Mouse (Mus musculus) lung, postnatal 0 days (tissue): ENCODE data around the gene 2310034G01Rik. TPM values are rescaled to one million over a fixed set of nuclear protein-coding genes. Genes with fewer than 3 reads are reported as not detected.

Source experiments
- ATAC-seq: fragments of 200-750 bp; cut with Nextera tagmentation; 2 replicates; pipeline ENCODE4 v1.8.0; 2017; ENCODE audit warnings: moderate library complexity
- DNase-seq: peaks from one replicate; pipeline ENCODE4 v3.0.0-alpha.2; 2016; ENCODE audit warnings: low spot score
- H3K27ac ChIP-seq: fragments of 300-500 bp; sonication (generic); 2 replicates; pipeline ENCODE4 v1.5.1; 2014; ENCODE audit warnings: antibody characterized with exemption, mild to moderate bottlenecking, low read length, mixed read lengths
- H3K27me3 ChIP-seq: fragments of 300-500 bp; sonication (generic); replicated peaks from 2 replicates; pipeline ENCODE4 v1.6.1; 2014; ENCODE audit warnings: low read length, mixed read lengths; ENCODE audit not compliant: insufficient read depth
- H3K36me3 ChIP-seq: fragments of 300-500 bp; sonication (generic); 2 replicates; pipeline ENCODE4 v1.6.1; 2014; ENCODE audit warnings: low read length, mixed read lengths; ENCODE audit not compliant: insufficient read depth
- H3K4me1 ChIP-seq: fragments of 300-500 bp; sonication (generic); 2 replicates; pipeline ENCODE4 v1.6.1; 2014; ENCODE audit warnings: antibody characterized with exemption, low read depth, low read length, mixed read lengths; ENCODE audit not compliant: insufficient read depth
- H3K4me2 ChIP-seq: fragments of 300-500 bp; sonication (generic); replicated peaks from 2 replicates; pipeline ENCODE4 v1.6.1; 2014; ENCODE audit warnings: low read depth, mild to moderate bottlenecking, low read length, moderate library complexity, mixed read lengths
- H3K4me3 ChIP-seq: fragments of 300-500 bp; sonication (generic); 2 replicates; pipeline ENCODE4 v1.5.1; 2014; ENCODE audit warnings: low read depth, low read length
- H3K9ac ChIP-seq: fragments of 300-500 bp; sonication (generic); replicated peaks from 2 replicates; pipeline ENCODE4 v1.6.1; 2014; ENCODE audit warnings: low read depth, mild to moderate bottlenecking
- H3K9me3 ChIP-seq: fragments of 300-500 bp; sonication (generic); 2 replicates; pipeline ENCODE4 v1.6.1; 2016; ENCODE audit warnings: low read length, mixed read lengths
- CTCF ChIP-seq: IDR thresholded peaks from 2 replicates; pipeline ENCODE4 v1.5.1; 2016; ENCODE audit warnings: antibody characterized with exemption, mild to moderate bottlenecking
- EP300 ChIP-seq: IDR thresholded peaks from 2 replicates; pipeline ENCODE4 v1.6.1; 2016; ENCODE audit warnings: antibody characterized with exemption, mild to moderate bottlenecking, control low read depth
- WGBS: fragments of 180-500 bp; shearing (Covaris S2); extraction: QIAGEN DNeasy Blood & Tissue Kit; methylation state at CpG from one replicate; pipeline ENCODE4 v1.1.7; 2014; 5-methylcytosine and 5-hydroxymethylcytosine counted together
- polyA plus RNA-seq: library from polyadenylated mRNA; unstranded; fragments of >200 nt; fragmentation: Nextera tagmentation; extraction: Ambion mirVana; gene quantifications from 2 replicates; pipeline ENCODE4 v1.2.1, GENCODE M21; 2015

Gene 2310034G01Rik
- polyA plus RNA-seq, 1 experiment from 2014 or later: 5.0 TPM

GRCm38 (mm10) chr19:46396109-46396508 is 46.0 kb upstream of the 2310034G01Rik start:
- TF ChIP-seq EP300 (no peak), CTCF (no peak)
- ATAC-seq (no peak), DNase-seq (no peak)
- no peaks in the 10 kb centered on the region for H3K36me3 ChIP-seq
- peak overlapping the region; percentile 91 for H3K4me3 ChIP-seq
- peaks cover 18% of the 10 kb centered on the region for H3K4me1 ChIP-seq
- WGBS: 12% methylated on average over 8 of the region's 8 CpGs
- peak overlapping the region; percentile 81; the same call in 1 of the 2 replicates for H3K27ac ChIP-seq
- no peak overlapping the region for H3K9ac ChIP-seq
- H3K9me3 ChIP-seq: no peaks in the 10 kb centered on the region
- no peaks in the 10 kb centered on the region for H3K27me3 ChIP-seq
- peak overlapping the region; percentile 58 for H3K4me2 ChIP-seq

GRCm38 (mm10) chr19:46395109-46396009 is 45.3 kb upstream of the 2310034G01Rik start, which contains the start of gene Actr1a:
Gene Actr1a, minus strand, starts transcription at chr19:46395748.
- peak within 1 kb of the TSS; percentile 82 for H3K9ac ChIP-seq
- 0 out of 2 replicates have a peak, but pooled peaks have one; percentile 41 for TF ChIP-seq EP300
- TF ChIP-seq CTCF: no peak
- DNase-seq (peak; percentile 99), ATAC-seq (peak; percentile 95)
- peak within 1 kb of the TSS; percentile 58 for H3K4me2 ChIP-seq
- under 1% methylated on average over 51 of the region's 51 CpGs for WGBS
- peak within 1 kb of the TSS; percentile 91 for H3K4me3 ChIP-seq
- H3K27ac ChIP-seq: peak within 1 kb of the TSS; percentile 81
- no peaks in the 10 kb centered on the region for H3K27me3 ChIP-seq
- H3K36me3 ChIP-seq: no peaks in the 10 kb centered on the region
- no peaks in the 10 kb centered on the region for H3K9me3 ChIP-seq
- peaks cover 18% of the 10 kb centered on the region for H3K4me1 ChIP-seq

DNA sequence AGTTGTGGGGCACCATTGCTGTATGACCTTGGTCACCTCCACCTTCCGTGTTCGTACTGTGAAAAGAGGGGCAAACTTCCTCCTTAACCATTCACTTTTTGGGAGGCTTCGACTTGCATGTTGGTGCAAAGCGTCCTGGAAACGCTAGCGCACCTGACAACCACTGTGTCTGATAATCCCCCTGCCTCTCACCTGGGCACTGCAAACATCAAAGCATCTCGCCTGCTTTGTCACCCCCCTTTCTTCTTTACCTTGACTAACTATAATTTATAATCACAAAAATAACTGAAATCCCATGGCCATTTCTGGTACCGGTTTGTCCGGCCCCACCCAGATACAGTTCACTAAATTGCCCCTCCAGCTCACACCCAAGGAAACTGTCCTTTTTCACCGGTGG is 44.6 kb upstream of the 2310034G01Rik start:
- Histone ChIP-seq H3K36me3 (no peaks in the 10 kb centered on the region), H3K4me1 (peaks cover 18% of the 10 kb centered on the region), H3K4me2 (peak overlapping the region; percentile 58), H3K4me3 (peak overlapping the region; percentile 91), H3K9ac (no peak overlapping the region), H3K27ac (no peak overlapping the region), H3K27me3 (no peaks in the 10 kb centered on the region), H3K9me3 (no peaks in the 10 kb centered on the region)
- no peak for DNase-seq
- no peak for TF ChIP-seq EP300
- TF ChIP-seq CTCF: no peak
- 2% methylated on average over 10 of the region's 10 CpGs for WGBS
- no peak for ATAC-seq

DNA sequence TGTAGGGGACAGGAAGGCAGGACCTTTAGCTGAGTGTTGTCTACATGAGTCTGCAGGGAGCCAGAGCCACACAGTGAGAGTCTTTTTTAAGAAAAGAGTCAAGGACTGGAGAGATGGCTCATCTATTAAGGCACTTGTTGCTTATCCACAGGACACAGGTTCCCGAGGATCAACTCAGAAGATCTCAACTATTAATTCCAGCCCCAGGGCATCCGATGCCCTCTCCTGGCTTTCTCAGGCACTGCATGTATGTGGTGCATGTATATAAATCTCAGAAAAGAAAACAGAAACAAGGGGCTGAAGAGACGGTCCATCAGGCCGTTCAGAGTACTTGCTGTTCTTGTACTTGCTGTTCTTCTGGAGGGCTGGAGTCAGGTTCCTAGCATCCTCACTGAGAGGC is 41.9 kb upstream of the 2310034G01Rik start:
- no peak overlapping the region for H3K27ac ChIP-seq
- no peaks in the 10 kb centered on the region for H3K27me3 ChIP-seq
- ATAC-seq (no peak), DNase-seq (peak; percentile 60)
- 19% methylated on average over 4 of the region's 4 CpGs for WGBS
- no peak for TF ChIP-seq EP300
- peak; percentile 72 for TF ChIP-seq CTCF
- H3K4me2 ChIP-seq: no peak overlapping the region
- H3K36me3 ChIP-seq: no peaks in the 10 kb centered on the region
- H3K4me3 ChIP-seq: no peak overlapping the region
- H3K4me1 ChIP-seq: peaks cover 5% of the 10 kb centered on the region; the same call in 1 of the 2 replicates
- H3K9ac ChIP-seq: no peak overlapping the region
- no peaks in the 10 kb centered on the region for H3K9me3 ChIP-seq

DNA sequence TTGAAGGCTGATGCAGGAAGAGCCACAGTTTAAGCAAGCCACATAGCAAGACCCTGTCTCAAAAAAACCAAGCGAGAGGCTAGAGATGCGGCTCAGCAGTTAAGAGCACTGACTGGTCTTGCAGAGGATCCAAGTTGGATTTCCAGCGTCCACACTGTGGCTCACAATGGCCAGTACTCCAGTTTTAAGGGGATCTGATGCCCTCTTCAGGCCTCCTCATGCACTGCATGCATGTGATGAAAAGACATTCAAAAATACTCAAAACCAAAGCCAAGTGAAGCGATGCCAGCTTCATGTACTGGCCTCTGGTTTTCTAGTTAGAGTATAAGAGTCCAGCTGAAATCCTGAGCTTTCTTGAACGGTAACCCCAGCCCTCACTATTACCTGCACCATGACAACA is 39.8 kb upstream of the 2310034G01Rik start:
- H3K27ac ChIP-seq: no peak overlapping the region
- H3K9me3 ChIP-seq: no peaks in the 10 kb centered on the region
- 88% methylated on average over 5 of the region's 5 CpGs for WGBS
- H3K9ac ChIP-seq: no peak overlapping the region
- H3K4me3 ChIP-seq: no peak overlapping the region
- peaks cover 5% of the 10 kb centered on the region; the same call in 1 of the 2 replicates for H3K4me1 ChIP-seq
- no peak overlapping the region for H3K4me2 ChIP-seq
- no peaks in the 10 kb centered on the region for H3K27me3 ChIP-seq
- TF ChIP-seq EP300 (no peak), CTCF (peak; percentile 58)
- 0 out of 2 replicates have a peak, but pooled peaks cover under 1% of the 10 kb centered on the region for H3K36me3 ChIP-seq
- DNase-seq: no peak
- no peak for ATAC-seq

- DNase-seq (no peak), ATAC-seq (no peak)
- Histone ChIP-seq H3K36me3 (peaks cover 65% of the 10 kb centered on the region), H3K4me3 (no peak overlapping the region), H3K27me3 (no peaks in the 10 kb centered on the region), H3K4me1 (no peaks in the 10 kb centered on the region), H3K27ac (no peak overlapping the region), H3K4me2 (no peak overlapping the region), H3K9ac (no peak overlapping the region), H3K9me3 (no peaks in the 10 kb centered on the region)
- 95% methylated on average over 9 of the region's 9 CpGs for WGBS
- no peak for TF ChIP-seq CTCF
- TF ChIP-seq EP300: no peak
Measured at GRCm38 (mm10) chr19:46382275-46382674, 32.2 kb upstream of the 2310034G01Rik start.
